Mouse (Mus musculus) embryonic facial prominence, embryonic 14.5 days (tissue): ENCODE data around the gene Tmem256. TPM values are rescaled to one million over a fixed set of nuclear protein-coding genes. Genes with fewer than 3 reads are reported as not detected.
A peak's percentile ranks its signal among the peaks of the same experiment; 100 is the strongest.

Experiments
- ATAC-seq: fragments of 200-750 bp; cut with Nextera tagmentation; 2 replicates; pipeline ENCODE4 v1.8.0; 2017; ENCODE audit warnings: low read depth, moderate number of reproducible peaks, moderate TSS enrichment
- DNase-seq: peaks from one replicate; pipeline ENCODE4 v3.0.0-alpha.2; 2015; ENCODE audit warnings: low spot score
- H3K27ac ChIP-seq: fragments of 300-500 bp; sonication (generic); replicated peaks from 2 replicates; pipeline ENCODE4 v1.5.1; 2014; ENCODE audit warnings: low read depth, mild to moderate bottlenecking, low read length, moderate library complexity
- H3K27me3 ChIP-seq: fragments of 300-500 bp; sonication (generic); replicated peaks from 2 replicates; pipeline ENCODE4 v1.6.1; 2014; ENCODE audit warnings: low read length; ENCODE audit not compliant: control insufficient read depth, insufficient read depth
- H3K36me3 ChIP-seq: fragments of 300-500 bp; sonication (generic); 2 replicates; pipeline ENCODE4 v1.6.1; 2014; ENCODE audit warnings: low read length, mixed read lengths; ENCODE audit not compliant: control insufficient read depth, insufficient read depth
- H3K4me1 ChIP-seq: fragments of 300-500 bp; sonication (generic); 2 replicates; pipeline ENCODE4 v1.6.1; 2014; ENCODE audit warnings: antibody characterized with exemption, low read length; ENCODE audit not compliant: control insufficient read depth, insufficient read depth
- H3K4me2 ChIP-seq: fragments of 300-500 bp; sonication (generic); 2 replicates; pipeline ENCODE4 v1.6.1; 2014; ENCODE audit warnings: low read depth, mild to moderate bottlenecking, low read length, moderate library complexity, mixed read lengths
- H3K4me3 ChIP-seq: fragments of 300-500 bp; sonication (generic); 2 replicates; pipeline ENCODE4 v1.5.1; 2014; ENCODE audit warnings: low read depth, mild to moderate bottlenecking, low read length
- H3K9ac ChIP-seq: fragments of 300-500 bp; sonication (generic); 2 replicates; pipeline ENCODE4 v1.6.1; 2014; ENCODE audit warnings: low read depth, mild to moderate bottlenecking, low read length, moderate library complexity, mixed read lengths
- H3K9me3 ChIP-seq: fragments of 300-500 bp; sonication (generic); 2 replicates; pipeline ENCODE4 v1.6.1; 2016; ENCODE audit warnings: low read length; ENCODE audit not compliant: control insufficient read depth
- WGBS: fragments of 180-500 bp; shearing (Covaris S2); extraction: QIAGEN DNeasy Blood & Tissue Kit; methylation state at CpG from one replicate; pipeline ENCODE4 v1.1.7; 2014; 5-methylcytosine and 5-hydroxymethylcytosine counted together
- polyA plus RNA-seq: library from polyadenylated mRNA; unstranded; fragments of >200 nt; fragmentation: Nextera tagmentation; extraction: Ambion mirVana; gene quantifications from 2 replicates; pipeline ENCODE4 v1.2.1, GENCODE M21; 2014

Gene Tmem256
- polyA plus RNA-seq, 1 experiment from 2014 or later = 379 TPM

DNA sequence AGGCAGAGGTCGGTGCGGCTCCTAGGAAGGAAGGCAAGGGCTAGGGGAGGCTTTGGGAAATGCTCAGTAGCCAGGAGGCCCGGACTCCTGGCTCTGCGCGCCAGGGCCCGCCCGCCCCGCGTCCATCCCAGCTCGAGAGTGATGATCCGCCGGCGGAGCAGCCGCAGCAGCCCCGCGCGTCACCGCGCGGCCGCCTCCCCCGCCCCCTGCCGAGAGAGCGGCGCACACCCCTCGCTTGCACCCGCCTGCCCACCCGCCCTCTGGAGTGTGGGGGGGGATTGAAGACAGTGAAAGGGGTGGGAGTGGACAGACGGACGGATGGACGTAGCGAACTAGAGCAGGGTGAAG, 736 bp upstream of the Tmem256 start, which contains the start of gene Nlgn2:
Gene Nlgn2, minus strand, starts transcription at position 181 of the 348 bp plus-strand sequence.
- Histone ChIP-seq H3K4me2 (peak within 1 kb of the TSS; percentile 95), H3K27me3 (no peaks in the 10 kb centered on the region), H3K9me3 (no peaks in the 10 kb centered on the region), H3K4me1 (peaks cover 28% of the 10 kb centered on the region), H3K9ac (peak within 1 kb of the TSS; percentile 81), H3K36me3 (peaks cover 14% of the 10 kb centered on the region), H3K27ac (peak within 1 kb of the TSS; percentile 92), H3K4me3 (peak within 1 kb of the TSS; percentile 73)
- WGBS = 0% methylated on average over 7 of the region's 32 CpGs
- ATAC-seq (peak; percentile 75), DNase-seq (no peak)

DNA sequence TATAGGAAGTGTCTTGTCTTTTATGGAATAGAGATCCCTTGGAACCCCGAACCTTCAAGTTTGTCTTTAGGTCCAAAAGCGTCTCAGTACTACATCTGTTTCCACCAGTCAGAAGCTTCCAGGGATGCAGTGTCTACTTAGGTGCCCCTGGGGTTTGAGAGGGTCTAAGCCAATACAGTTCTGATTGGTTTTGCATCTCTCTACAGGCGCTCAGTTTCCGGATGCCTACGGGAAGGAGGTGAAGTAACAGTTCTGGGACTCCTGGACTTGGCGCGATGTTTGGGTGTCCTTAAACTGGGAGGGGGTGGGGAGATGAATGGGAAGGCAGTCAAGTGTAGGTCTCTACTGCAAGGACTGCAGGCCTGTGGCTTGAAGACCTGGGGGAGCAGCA, 395 bp downstream of the Tmem256 start:
- ATAC-seq (peak; percentile 2; the same call in 1 of the 2 replicates), DNase-seq (no peak)
- H3K9me3 ChIP-seq = no peaks in the 10 kb centered on the region
- H3K4me2 ChIP-seq = peak overlapping the region; percentile 95
- peak overlapping the region; percentile 73 for H3K4me3 ChIP-seq
- peaks cover 26% of the 10 kb centered on the region for H3K4me1 ChIP-seq
- H3K27ac ChIP-seq = peak overlapping the region; percentile 90
- H3K27me3 ChIP-seq = no peaks in the 10 kb centered on the region
- WGBS = 2% methylated on average over 7 of the region's 7 CpGs
- peak overlapping the region; percentile 79 for H3K9ac ChIP-seq
- peaks cover 3% of the 10 kb centered on the region for H3K36me3 ChIP-seq

DNA sequence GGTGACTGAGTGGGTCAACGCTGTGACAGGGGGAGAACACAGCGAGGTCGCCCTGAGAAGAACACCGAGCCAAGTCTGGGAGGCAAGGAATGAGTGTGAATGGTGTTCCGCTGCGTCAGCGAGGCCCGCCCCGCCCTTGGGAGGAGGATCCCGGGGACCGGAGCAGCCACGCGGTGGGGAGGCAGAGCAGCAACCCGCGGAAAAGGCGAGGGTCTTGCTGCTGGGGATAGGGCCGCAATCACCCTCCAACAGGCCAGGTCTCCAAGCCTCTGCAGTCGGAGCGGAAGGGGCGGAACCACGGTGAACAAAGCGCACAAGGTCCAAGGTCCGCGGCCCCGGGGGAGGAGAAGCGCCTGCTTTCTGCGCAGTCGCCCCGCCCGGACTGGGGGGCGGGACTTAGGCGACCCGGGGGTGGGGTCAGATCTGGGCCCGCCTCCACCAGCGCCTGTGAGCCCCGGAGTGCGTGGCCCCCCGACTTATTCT, 7.9 kb downstream of the Tmem256 start, which contains the start of gene Plscr3:
Gene Plscr3, plus strand, starts transcription at position 179 of the 483 bp plus-strand sequence.
- H3K36me3 ChIP-seq = peaks cover 36% of the 10 kb centered on the region
- peak within 1 kb of the TSS; percentile 95 for H3K27ac ChIP-seq
- ATAC-seq (peak; percentile 92), DNase-seq (peak; percentile 96)
- H3K4me1 ChIP-seq = peaks cover 25% of the 10 kb centered on the region
- no peaks in the 10 kb centered on the region for H3K27me3 ChIP-seq
- H3K9me3 ChIP-seq = no peaks in the 10 kb centered on the region
- 0% methylated on average over 19 of the region's 38 CpGs for WGBS
- H3K4me3 ChIP-seq = peak within 1 kb of the TSS; percentile 90
- peak within 1 kb of the TSS; percentile 92 for H3K9ac ChIP-seq
- H3K4me2 ChIP-seq = peak within 1 kb of the TSS; percentile 95

DNA sequence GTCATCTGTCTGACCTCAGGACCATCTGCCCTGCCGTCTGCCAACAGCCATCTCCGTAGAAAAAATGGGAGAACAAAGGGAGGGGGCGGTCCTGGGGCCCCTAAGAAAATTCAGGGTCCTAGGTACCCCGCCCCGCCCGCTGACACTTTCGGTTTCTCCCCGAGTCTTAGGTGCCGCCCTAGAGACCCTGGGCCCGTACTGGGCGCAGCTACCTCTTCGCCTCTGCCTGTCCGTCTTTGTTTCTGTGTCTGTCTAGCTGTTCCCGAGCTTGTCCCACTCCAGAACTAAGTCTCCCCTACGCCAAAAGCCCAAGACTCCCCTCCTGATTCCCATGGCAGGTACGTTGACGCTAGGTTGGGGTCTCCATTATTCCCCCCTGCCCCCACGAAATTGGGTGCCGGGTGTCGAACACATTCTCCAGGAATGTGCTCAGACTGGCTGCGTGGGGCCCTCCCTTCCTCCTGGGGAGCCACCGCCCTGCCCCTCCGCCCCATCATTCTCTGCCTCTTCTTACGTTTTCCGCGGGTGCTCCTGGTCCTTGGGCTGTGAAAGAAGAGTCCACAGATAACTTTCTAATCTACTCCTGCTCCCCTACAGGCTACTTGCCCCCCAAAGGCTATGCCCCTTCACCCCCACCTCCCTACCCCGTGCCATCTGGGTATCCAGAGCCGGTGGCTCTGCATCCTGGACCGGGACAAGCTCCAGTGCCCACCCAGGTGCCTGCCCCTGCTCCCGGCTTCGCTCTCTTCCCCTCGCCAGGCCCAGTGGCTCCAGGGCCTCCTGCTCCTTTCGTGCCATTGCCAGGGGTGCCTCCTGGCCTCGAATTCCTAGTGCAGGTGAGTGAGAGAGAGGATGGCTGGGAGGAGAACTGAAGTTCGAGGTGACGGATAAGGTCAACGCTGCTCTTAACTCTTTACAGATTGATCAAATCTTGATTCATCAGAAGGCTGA, 8.7 kb downstream of the Tmem256 start:
- H3K27me3 ChIP-seq = no peaks in the 10 kb centered on the region
- H3K4me2 ChIP-seq = peak overlapping the region; percentile 95
- DNase-seq (peak; percentile 45), ATAC-seq (peak; percentile 49)
- WGBS = 9% methylated on average over 33 of the region's 37 CpGs
- H3K4me1 ChIP-seq = peaks cover 25% of the 10 kb centered on the region
- peak overlapping the region; percentile 92 for H3K9ac ChIP-seq
- peaks cover 44% of the 10 kb centered on the region for H3K36me3 ChIP-seq
- H3K27ac ChIP-seq = peak overlapping the region; percentile 95
- H3K9me3 ChIP-seq = no peaks in the 10 kb centered on the region
- H3K4me3 ChIP-seq = peak overlapping the region; percentile 90

DNA sequence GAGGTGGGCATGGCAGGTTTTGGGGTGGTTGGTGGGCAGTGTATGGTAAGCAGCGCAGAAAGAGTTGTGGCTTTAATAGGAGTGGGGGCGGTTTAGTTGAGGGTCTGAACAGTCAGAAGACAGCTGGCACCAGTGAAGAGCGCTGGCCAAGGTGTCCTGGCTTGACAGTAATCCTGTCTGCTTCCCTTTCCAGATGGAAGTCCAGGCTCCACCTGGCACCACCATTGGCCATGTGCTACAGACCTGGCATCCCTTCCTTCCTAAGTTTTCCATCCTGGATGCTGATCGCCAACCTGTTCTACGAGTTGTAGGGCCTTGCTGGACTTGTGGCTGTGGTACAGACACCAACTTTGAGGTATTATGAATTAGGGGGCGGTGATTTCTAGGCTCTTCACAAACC, 9.7 kb downstream of the Tmem256 start:
- DNase-seq (no peak), ATAC-seq (no peak)
- Histone ChIP-seq H3K27ac (no peak overlapping the region), H3K9me3 (no peaks in the 10 kb centered on the region), H3K36me3 (peaks cover 51% of the 10 kb centered on the region), H3K4me3 (peak overlapping the region; percentile 90), H3K4me1 (peaks cover 25% of the 10 kb centered on the region), H3K4me2 (peak overlapping the region; percentile 95), H3K9ac (0 out of 2 replicates have a peak overlapping the region, but pooled peaks have one; percentile 92), H3K27me3 (no peaks in the 10 kb centered on the region)
- WGBS = 94% methylated on average over 6 of the region's 6 CpGs

DNA sequence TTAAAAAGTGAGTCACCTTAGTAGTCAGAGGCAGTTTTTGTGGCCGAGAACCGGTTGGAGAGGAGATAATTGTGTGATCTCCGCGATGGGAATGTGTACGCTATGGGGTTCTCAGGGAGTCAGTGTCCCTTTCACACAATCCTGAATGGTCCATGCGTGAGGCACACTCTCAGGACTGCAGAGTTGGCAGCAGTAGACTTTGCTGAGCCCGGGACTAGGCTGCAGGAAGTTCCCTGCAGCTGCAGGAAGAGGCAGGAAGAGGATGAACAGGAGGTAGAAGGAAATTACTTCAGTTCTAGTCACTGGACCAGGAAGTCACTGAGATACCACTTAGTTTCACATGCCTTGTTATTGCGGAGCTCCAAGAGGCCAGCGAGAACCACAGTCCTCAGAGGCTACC, 10.8 kb downstream of the Tmem256 start:
- no peak overlapping the region; the same call in 1 of the 2 replicates for H3K27ac ChIP-seq
- DNase-seq (no peak), ATAC-seq (no peak)
- peaks cover 25% of the 10 kb centered on the region for H3K4me1 ChIP-seq
- no peak overlapping the region for H3K4me3 ChIP-seq
- H3K4me2 ChIP-seq = no peak overlapping the region
- 85% methylated on average over 9 of the region's 9 CpGs for WGBS
- no peaks in the 10 kb centered on the region for H3K27me3 ChIP-seq
- H3K9me3 ChIP-seq = no peaks in the 10 kb centered on the region
- peaks cover 51% of the 10 kb centered on the region for H3K36me3 ChIP-seq
- H3K9ac ChIP-seq = no peak overlapping the region

DNA sequence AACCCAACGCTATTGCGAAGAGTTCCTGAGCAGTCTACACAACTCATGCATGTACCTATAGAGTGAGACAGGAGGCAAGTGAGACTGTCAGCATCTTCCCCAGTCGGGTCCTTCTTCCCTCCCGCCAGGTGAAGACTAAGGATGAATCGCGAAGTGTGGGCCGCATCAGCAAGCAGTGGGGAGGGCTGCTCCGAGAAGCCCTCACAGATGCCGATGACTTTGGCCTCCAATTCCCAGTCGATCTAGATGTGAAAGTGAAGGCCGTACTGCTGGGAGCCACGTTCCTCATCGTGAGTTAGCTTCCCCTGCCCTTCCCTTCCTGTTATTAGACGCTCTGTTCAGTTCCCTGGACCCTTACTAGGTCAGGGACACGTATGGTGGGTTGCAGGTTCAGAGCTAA, 11.6 kb downstream of the Tmem256 start:
- WGBS = 87% methylated on average over 15 of the region's 15 CpGs
- Histone ChIP-seq H3K27ac (no peak overlapping the region), H3K4me1 (peaks cover 25% of the 10 kb centered on the region), H3K4me2 (no peak overlapping the region), H3K27me3 (no peaks in the 10 kb centered on the region), H3K9me3 (no peaks in the 10 kb centered on the region), H3K4me3 (no peak overlapping the region), H3K9ac (no peak overlapping the region), H3K36me3 (peaks cover 51% of the 10 kb centered on the region)
- no peak for DNase-seq
- ATAC-seq = no peak

DNA sequence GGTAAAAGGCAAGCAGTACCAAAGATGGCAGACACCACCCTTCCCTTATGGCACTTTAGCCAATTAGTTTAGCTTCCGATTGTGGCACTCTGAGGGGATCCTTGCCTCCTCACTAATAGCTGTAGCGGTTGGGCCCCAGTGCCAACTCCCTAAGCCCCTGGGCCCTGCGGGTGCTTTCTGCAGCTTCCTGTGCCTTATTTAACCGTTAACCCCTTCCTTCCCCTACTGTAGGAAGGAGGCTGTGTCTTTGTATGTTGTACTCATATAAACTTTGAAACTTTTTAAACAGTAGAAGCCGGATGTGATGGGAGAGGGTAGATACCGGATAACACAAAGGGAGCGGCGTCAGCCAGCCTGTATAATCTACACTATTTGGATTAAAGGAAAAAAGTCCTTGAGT, 12.4 kb downstream of the Tmem256 start:
- no peak overlapping the region for H3K4me3 ChIP-seq
- H3K9ac ChIP-seq = no peak overlapping the region
- no peak for ATAC-seq
- H3K9me3 ChIP-seq = no peaks in the 10 kb centered on the region
- H3K27me3 ChIP-seq = no peaks in the 10 kb centered on the region
- no peak overlapping the region for H3K4me2 ChIP-seq
- no peak for DNase-seq
- 64% methylated on average over 8 of the region's 8 CpGs for WGBS
- no peak overlapping the region for H3K27ac ChIP-seq
- peaks cover 19% of the 10 kb centered on the region for H3K4me1 ChIP-seq
- H3K36me3 ChIP-seq = peaks cover 51% of the 10 kb centered on the region
